Mouse (Mus musculus) G1E (cell line): ENCODE data around the gene Mta3.

Source experiments
- CTCF ChIP-seq: IDR thresholded peaks from 2 replicates; pipeline ENCODE4 v1.5.1; 2012; ENCODE audit warnings: low read depth, low read length, inconsistent platforms, mixed read lengths
- POLR2AphosphoS5 ChIP-seq: IDR thresholded peaks from 2 replicates; pipeline ENCODE4 v1.6.1; 2012; ENCODE audit warnings: low read depth, low read length, inconsistent platforms; ENCODE audit not compliant: insufficient replicate concordance

- no peak for TF ChIP-seq CTCF
- TF ChIP-seq POLR2AphosphoS5, result no peak
These were observed 34.2 kb downstream of the Mta3 start for GRCm38 (mm10) chr17:83740135-83740676.
